Mouse (Mus musculus) cerebellum, adult 9-11 months (tissue): ENCODE measurements around the gene Smug1.

Experiments
- DNase-seq: peaks from one replicate; pipeline ENCODE4 v3.0.0; 2022

Gene Smug1

GRCm38 (mm10) chr15:103167042-103167615 lies at the start of gene Smug1:
Smug1 (minus strand) TSS chr15:103167092.
- no peak for DNase-seq

GRCm38 (mm10) chr15:103216052-103216451 lies 49.2 kb upstream of the Smug1 start:
- DNase-seq = no peak

- peak; percentile 56 for DNase-seq
Observed at GRCm38 (mm10) chr15:103214971-103215907, 48.3 kb upstream of the Smug1 start.

- DNase-seq = no peak
Observed at GRCm38 (mm10) chr15:103214149-103214548, 47.3 kb upstream of the Smug1 start.

- DNase-seq = no peak
Observed at GRCm38 (mm10) chr15:103205156-103205555, 38.3 kb upstream of the Smug1 start.

- DNase-seq = no peak
Observed at GRCm38 (mm10) chr15:103202088-103202793, 35.3 kb upstream of the Smug1 start.

- no peak for DNase-seq
Observed at GRCm38 (mm10) chr15:103197785-103198184, 30.9 kb upstream of the Smug1 start.

- no peak for DNase-seq
Observed at GRCm38 (mm10) chr15:103196835-103197234, 29.9 kb upstream of the Smug1 start.

GRCm38 (mm10) chr15:103193606-103194005 lies 26.7 kb upstream of the Smug1 start:
- no peak for DNase-seq

GRCm38 (mm10) chr15:103190531-103191462 lies 23.9 kb upstream of the Smug1 start:
- no peak for DNase-seq

- DNase-seq = no peak
Observed at GRCm38 (mm10) chr15:103190083-103190482, 23.2 kb upstream of the Smug1 start.

GRCm38 (mm10) chr15:103187803-103188202 lies 20.9 kb upstream of the Smug1 start:
- DNase-seq = no peak

GRCm38 (mm10) chr15:103185462-103186198 lies 18.7 kb upstream of the Smug1 start:
- DNase-seq = peak; percentile 53

GRCm38 (mm10) chr15:103183651-103184610 lies 17.0 kb upstream of the Smug1 start:
- peak; percentile 21 for DNase-seq

- peak; percentile 33 for DNase-seq
Observed at GRCm38 (mm10) chr15:103183135-103183534, 16.2 kb upstream of the Smug1 start.

- DNase-seq = peak; percentile 66
Observed at GRCm38 (mm10) chr15:103182166-103182790, 15.4 kb upstream of the Smug1 start.

GRCm38 (mm10) chr15:103180406-103180805 lies 13.5 kb upstream of the Smug1 start:
- DNase-seq = no peak

- DNase-seq = no peak
Observed at GRCm38 (mm10) chr15:103178767-103179166, 11.9 kb upstream of the Smug1 start.

GRCm38 (mm10) chr15:103178137-103178536 lies 11.2 kb upstream of the Smug1 start:
- no peak for DNase-seq

- DNase-seq = no peak
Observed at GRCm38 (mm10) chr15:103177611-103178041, 10.7 kb upstream of the Smug1 start.
